Mouse (Mus musculus): ENCODE data around the gene Igsf11. TPM values are rescaled to one million over a fixed set of nuclear protein-coding genes. Genes with fewer than 3 reads are reported as not detected.

The Igsf11 gene
- polyA plus RNA-seq, 1 experiment from 2014 or later, result 0.19 TPM

DNA sequence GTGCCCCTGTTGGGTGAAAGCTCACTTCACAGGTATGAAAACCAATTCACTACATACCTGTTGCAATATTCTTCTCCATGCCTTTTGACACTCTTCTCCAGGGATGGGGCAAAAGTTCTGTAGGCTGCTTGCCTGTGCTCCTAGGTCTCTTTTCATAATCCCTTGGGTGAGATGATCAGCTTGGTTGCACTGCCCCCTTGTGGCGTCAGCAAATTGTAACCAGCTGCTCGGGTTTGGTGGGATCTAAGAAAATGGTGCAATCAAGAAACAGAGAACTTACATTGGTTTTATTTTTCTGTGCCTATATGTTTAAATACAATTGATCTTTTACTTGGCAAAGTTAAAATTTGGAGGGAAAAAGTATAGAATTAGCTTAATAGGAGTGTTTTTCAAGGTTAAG lies 160.5 kb downstream of the Igsf11 start:
- 0% methylated on average over 2 of the region's 2 CpGs for WGBS
- no peak for ATAC-seq (replicated peaks; ENCODE audit: insufficient number of reproducible peaks, insufficient read depth, low FRiP score, low read depth)
- Histone ChIP-seq H3K9ac (no peak overlapping the region), H3K27me3 (peaks cover 7% of the 10 kb centered on the region), H3K4me3 (no peak overlapping the region), H3K4me2 (no peak overlapping the region), H3K27ac (no peak overlapping the region), H3K9me3 (replicated peaks) (no peaks in the 10 kb centered on the region), H3K4me1 (replicated peaks) (peaks cover 5% of the 10 kb centered on the region; the same call in 1 of the 2 replicates), H3K36me3 (no peaks in the 10 kb centered on the region)

DNA sequence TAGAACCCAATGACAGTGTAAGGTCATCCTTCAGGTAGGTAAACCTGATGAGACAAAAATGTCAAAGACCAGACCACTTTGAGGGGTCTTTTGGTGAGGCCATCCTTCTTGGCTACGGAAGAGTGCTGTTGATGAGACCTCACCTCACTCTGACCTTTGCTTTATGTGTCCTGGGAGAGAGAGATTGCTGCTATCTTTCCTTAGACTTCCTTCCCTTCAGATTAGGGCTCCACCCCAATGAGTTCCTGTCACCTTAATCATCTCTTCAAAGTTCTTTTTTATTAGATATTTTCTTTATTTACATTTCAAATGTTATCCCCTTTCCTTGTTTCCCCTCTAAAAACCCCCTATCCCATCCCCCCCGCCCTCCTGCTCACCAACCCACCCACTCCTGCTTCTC lies 161.3 kb downstream of the Igsf11 start:
- H3K4me2 ChIP-seq, result no peak overlapping the region
- no peaks in the 10 kb centered on the region for H3K9me3 ChIP-seq (replicated peaks)
- WGBS, result 58% methylated on average over 2 of the region's 2 CpGs
- H3K36me3 ChIP-seq, result no peaks in the 10 kb centered on the region
- no peak overlapping the region for H3K27ac ChIP-seq
- peaks cover 5% of the 10 kb centered on the region; the same call in 1 of the 2 replicates for H3K4me1 ChIP-seq (replicated peaks)
- H3K4me3 ChIP-seq, result no peak overlapping the region
- H3K27me3 ChIP-seq, result peaks cover 4% of the 10 kb centered on the region
- ATAC-seq (replicated peaks; ENCODE audit: insufficient number of reproducible peaks, insufficient read depth, low FRiP score, low read depth), result no peak
- H3K9ac ChIP-seq, result no peak overlapping the region

DNA sequence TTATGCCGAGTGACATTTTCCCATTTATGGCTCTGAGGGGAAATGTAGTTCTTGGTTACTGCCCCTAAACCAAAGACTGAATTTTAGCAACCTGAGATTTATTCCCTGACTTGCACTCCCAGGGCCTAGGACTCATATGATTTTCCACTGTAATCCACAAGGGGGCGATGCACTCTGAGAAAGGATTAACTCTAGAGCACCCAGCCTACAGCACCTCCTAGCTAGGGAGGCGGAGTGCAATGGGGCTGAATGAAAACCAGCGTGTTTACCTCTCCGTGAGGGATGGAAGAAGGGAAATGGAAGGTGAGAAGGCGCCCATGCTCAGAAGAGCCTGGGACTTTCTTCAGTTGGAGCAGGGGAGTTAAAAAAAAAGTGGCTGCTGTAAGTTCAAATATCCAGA lies 163.6 kb downstream of the Igsf11 start:
- no peaks in the 10 kb centered on the region for H3K36me3 ChIP-seq
- H3K27me3 ChIP-seq, result peaks cover 4% of the 10 kb centered on the region
- no peak overlapping the region for H3K9ac ChIP-seq
- no peak overlapping the region for H3K4me3 ChIP-seq
- 24% methylated on average over 6 of the region's 6 CpGs for WGBS
- peaks cover 5% of the 10 kb centered on the region; the same call in 1 of the 2 replicates for H3K4me1 ChIP-seq (replicated peaks)
- no peak; the same call in 1 of the 2 replicates for ATAC-seq (replicated peaks; ENCODE audit: insufficient number of reproducible peaks, insufficient read depth, low FRiP score, low read depth)
- H3K27ac ChIP-seq, result no peak overlapping the region
- H3K4me2 ChIP-seq, result peak overlapping the region; percentile 51; the same call in 1 of the 2 replicates
- no peaks in the 10 kb centered on the region for H3K9me3 ChIP-seq (replicated peaks)

DNA sequence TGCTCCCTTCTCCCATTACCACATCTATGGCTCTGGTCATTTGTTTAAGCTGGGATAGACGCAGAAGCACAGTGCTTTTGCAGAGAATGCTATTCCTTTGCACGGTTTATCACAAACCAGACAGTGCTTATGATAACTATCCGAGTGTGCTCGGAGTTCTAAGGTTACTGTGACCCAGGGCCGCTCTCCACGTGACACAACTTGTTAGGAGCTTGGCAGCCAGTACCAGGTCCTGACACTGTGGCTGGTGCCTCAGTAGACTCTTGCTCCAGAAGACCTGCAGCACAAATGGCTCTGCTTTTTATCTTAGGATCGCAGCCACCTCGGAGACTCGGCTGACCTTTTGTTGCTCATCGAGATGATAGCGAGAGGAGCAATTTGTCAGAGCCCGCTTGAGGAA lies 164.5 kb downstream of the Igsf11 start:
- H3K27me3 ChIP-seq, result peaks cover 4% of the 10 kb centered on the region
- H3K27ac ChIP-seq, result no peak overlapping the region
- peak overlapping the region; percentile 51 for H3K4me2 ChIP-seq
- ATAC-seq (replicated peaks; ENCODE audit: insufficient number of reproducible peaks, insufficient read depth, low FRiP score, low read depth), result no peak
- no peaks in the 10 kb centered on the region for H3K9me3 ChIP-seq (replicated peaks)
- H3K4me3 ChIP-seq, result peak overlapping the region; percentile 13; the same call in 1 of the 2 replicates
- H3K36me3 ChIP-seq, result no peaks in the 10 kb centered on the region
- peaks cover 5% of the 10 kb centered on the region; the same call in 1 of the 2 replicates for H3K4me1 ChIP-seq (replicated peaks)
- H3K9ac ChIP-seq, result no peak overlapping the region
- 19% methylated on average over 12 of the region's 12 CpGs for WGBS

DNA sequence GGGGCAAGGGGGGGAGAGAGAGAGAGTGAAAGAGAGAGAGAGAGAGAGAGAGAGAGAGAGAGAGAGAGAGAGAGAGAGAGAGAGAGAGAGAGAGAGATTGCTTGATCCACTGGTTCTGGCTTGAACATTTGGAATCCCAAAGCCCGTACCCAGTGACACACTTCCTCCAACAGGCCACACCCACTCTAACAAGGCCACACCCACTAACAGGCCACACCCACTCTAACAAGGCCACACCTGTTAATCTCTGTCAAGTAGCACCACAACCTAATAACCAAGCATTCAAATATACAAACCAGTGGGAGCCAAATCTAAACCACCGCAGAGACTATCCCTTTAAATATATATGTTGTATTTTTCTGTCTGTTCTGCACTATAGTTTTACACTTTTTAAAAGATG lies 166.4 kb downstream of the Igsf11 start:
- Histone ChIP-seq H3K4me1 (replicated peaks) (peaks cover 5% of the 10 kb centered on the region; the same call in 1 of the 2 replicates), H3K27me3 (0 out of 2 replicates have a peak, but pooled peaks cover 3% of the 10 kb centered on the region), H3K36me3 (no peaks in the 10 kb centered on the region), H3K27ac (no peak overlapping the region), H3K4me2 (no peak overlapping the region), H3K9ac (no peak overlapping the region), H3K4me3 (no peak overlapping the region), H3K9me3 (replicated peaks) (no peaks in the 10 kb centered on the region)
- ATAC-seq (replicated peaks; ENCODE audit: insufficient number of reproducible peaks, insufficient read depth, low FRiP score, low read depth), result no peak
- WGBS, result 92% methylated on average over 2 of the region's 2 CpGs

DNA sequence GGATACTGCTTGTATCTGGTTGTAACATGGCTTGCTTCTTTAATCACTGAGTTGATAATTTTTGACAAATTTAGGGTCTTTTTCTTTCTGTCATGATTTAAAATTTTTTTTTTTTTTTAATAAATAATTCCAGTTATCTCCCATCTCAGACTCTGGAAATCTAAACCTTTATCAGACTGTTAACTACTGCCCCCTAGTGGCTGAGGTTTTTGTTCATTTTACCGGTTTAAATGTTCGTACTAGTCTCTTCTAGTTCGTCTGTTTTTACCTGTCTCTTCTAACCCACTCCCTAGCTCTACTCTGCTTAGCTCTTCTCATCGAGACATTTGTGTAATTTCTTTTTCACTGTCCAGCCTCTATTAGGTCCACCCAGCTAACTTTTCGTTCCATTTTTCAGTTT lies 170.1 kb downstream of the Igsf11 start:
- Histone ChIP-seq H3K27ac (no peak overlapping the region), H3K9ac (no peak overlapping the region), H3K4me2 (no peak overlapping the region), H3K9me3 (replicated peaks) (no peaks in the 10 kb centered on the region), H3K27me3 (0 out of 2 replicates have a peak, but pooled peaks cover 3% of the 10 kb centered on the region), H3K4me3 (no peak overlapping the region), H3K4me1 (replicated peaks) (peaks cover 4% of the 10 kb centered on the region; the same call in 1 of the 2 replicates), H3K36me3 (no peaks in the 10 kb centered on the region)
- no peak for ATAC-seq (replicated peaks; ENCODE audit: insufficient number of reproducible peaks, insufficient read depth, low FRiP score, low read depth)
- WGBS, result 39% methylated on average over 5 of the region's 5 CpGs

DNA sequence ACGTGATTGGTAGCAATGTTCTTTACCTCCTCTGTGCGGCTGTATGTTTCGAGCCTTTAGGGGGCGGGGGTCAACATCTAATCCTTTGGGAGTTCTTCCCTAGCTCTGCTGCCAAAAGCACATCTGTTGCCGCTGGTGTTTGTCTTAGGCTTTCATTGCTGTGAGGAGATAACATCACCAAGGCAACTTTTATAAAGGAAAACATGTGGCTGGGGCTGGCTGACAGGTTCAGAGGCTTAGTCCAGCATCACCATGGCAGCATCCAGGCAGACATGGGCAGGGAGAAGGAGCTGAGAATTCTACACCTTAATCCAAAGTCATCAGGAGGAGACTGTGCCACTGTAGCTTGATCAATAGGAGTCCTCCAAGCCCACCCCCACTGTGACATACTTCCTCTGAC lies 173.1 kb downstream of the Igsf11 start:
- Histone ChIP-seq H3K4me1 (replicated peaks) (peaks cover 4% of the 10 kb centered on the region; the same call in 1 of the 2 replicates), H3K4me3 (no peak overlapping the region), H3K9me3 (replicated peaks) (no peaks in the 10 kb centered on the region), H3K4me2 (no peak overlapping the region), H3K9ac (no peak overlapping the region), H3K36me3 (no peaks in the 10 kb centered on the region), H3K27ac (no peak overlapping the region), H3K27me3 (0 out of 2 replicates have a peak, but pooled peaks cover 3% of the 10 kb centered on the region)
- 42% methylated on average over 5 of the region's 5 CpGs for WGBS
- ATAC-seq (replicated peaks; ENCODE audit: insufficient number of reproducible peaks, insufficient read depth, low FRiP score, low read depth), result no peak

DNA sequence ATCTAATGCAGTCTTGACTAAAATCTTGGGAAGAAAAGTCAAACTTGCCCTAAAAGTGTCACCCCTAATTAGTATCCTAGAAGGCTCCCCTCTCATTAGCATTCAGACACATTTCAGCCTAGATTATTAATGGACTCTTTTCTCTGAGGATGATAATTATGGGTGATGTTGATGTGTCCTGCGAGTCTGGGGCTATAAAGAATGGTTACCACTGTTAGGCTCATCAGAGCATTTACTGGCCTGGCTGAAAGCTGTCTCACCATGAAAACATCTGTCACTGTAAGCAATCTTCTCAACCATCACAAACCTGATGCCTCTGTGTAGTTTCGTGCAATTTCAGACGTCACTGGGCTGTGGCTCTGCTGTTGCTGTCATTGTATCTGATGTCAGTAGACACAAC lies 179.0 kb downstream of the Igsf11 start:
- no peak overlapping the region for H3K4me2 ChIP-seq
- no peak overlapping the region for H3K4me3 ChIP-seq
- WGBS, result 67% methylated on average over 3 of the region's 3 CpGs
- H3K27me3 ChIP-seq, result no peaks in the 10 kb centered on the region
- H3K9me3 ChIP-seq (replicated peaks), result no peaks in the 10 kb centered on the region
- H3K4me1 ChIP-seq (replicated peaks), result no peaks in the 10 kb centered on the region
- no peak overlapping the region for H3K27ac ChIP-seq
- H3K9ac ChIP-seq, result no peak overlapping the region
- H3K36me3 ChIP-seq, result no peaks in the 10 kb centered on the region
- no peak for ATAC-seq (replicated peaks; ENCODE audit: insufficient number of reproducible peaks, insufficient read depth, low FRiP score, low read depth)

Other genes with a start within 250 kb of the Igsf11 start
- gene Arhgap31, start 179.4 kb upstream of the Igsf11 start, polyA plus RNA-seq (2015; fragmentation: Nextera tagmentation; extraction: Ambion mirVana), result 36.1 and 36.5 TPM in 2 replicates
- gene B4galt4, start 150.4 kb upstream of the Igsf11 start, polyA plus RNA-seq (2015; fragmentation: Nextera tagmentation; extraction: Ambion mirVana), result 21.9 and 24.9 TPM in 2 replicates
- 15.4 and 18.2 TPM in 2 replicates for gene Upk1b, start 92.3 kb upstream of the Igsf11 start, polyA plus RNA-seq (2015; fragmentation: Nextera tagmentation; extraction: Ambion mirVana)
- gene 4930435E12Rik, start 63.9 kb upstream of the Igsf11 start, polyA plus RNA-seq (2015; fragmentation: Nextera tagmentation; extraction: Ambion mirVana), result not detected in 2 replicates